Mouse (Mus musculus) thymus, postnatal 0 days (tissue): ENCODE data around the gene Nos1ap. TPM values are rescaled to one million over a fixed set of nuclear protein-coding genes. Genes with fewer than 3 reads are reported as not detected.
A peak's percentile ranks its signal among the peaks of the same experiment; 100 is the strongest.

ENCODE experiments used
- DNase-seq: peaks from one replicate; pipeline ENCODE4 v3.0.0-alpha.2; 2015; ENCODE audit warnings: low spot score
- polyA plus RNA-seq: library from polyadenylated mRNA; unstranded; fragments of >200 nt; fragmentation: Nextera tagmentation; extraction: Ambion mirVana; gene quantifications from 2 replicates; pipeline ENCODE4 v1.2.1, GENCODE M21; 2015

Nos1ap gene
- polyA plus RNA-seq: 0.86 and 1.8 TPM in 2 replicates

GRCm38 (mm10) chr1:170589219-170590040 lies at the start of gene Nos1ap:
TSS of gene Nos1ap (minus strand) at chr1:170589861.
- peak; percentile 36 for DNase-seq

DNA sequence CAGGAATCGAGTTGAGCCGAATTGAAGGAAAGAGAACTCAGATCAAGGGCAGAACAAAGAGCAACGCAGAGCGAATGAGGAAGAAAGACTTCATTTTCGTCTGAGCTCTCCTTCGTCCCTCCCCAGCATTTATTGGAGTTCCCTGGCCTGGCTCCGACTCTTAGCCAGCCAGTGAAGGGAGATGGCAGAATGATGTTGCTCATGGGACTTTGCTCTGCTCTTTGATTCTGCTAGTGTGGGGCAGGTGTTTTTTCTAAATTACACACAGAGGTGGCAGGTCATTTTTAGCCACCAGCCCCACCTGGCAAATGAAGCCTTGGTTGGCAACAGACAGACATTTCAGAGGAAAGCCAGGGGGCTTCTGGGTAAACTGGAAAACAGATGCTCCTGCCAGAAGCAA lies 49.3 kb upstream of the Nos1ap start:
- DNase-seq: no peak

- no peak for DNase-seq
Observed at GRCm38 (mm10) chr1:170632856-170633255, 43.2 kb upstream of the Nos1ap start.

GRCm38 (mm10) chr1:170632385-170632784 lies 42.7 kb upstream of the Nos1ap start:
- peak; percentile 71 for DNase-seq

- DNase-seq: no peak
Observed at GRCm38 (mm10) chr1:170631571-170631970, 41.9 kb upstream of the Nos1ap start.

GRCm38 (mm10) chr1:170630489-170630888 lies 40.8 kb upstream of the Nos1ap start:
- DNase-seq: no peak

DNA sequence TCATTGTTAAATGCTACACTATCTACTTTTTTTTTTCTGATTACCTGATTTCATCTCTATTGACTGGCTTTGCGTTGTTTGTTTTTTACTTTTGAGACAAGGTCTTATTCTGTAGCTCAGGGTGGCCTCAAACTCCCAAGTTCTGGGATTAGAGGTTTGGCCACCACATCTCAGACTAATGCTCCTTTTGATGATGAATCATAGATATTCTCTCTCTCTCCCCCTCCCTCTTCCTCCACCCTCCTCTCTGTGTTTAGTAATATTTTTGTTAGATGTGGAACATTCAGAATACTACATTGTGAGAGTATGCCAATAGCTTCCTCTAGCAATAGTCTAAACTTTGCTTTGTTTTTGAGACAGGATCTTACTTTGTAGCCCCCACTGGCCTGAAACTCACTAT lies 33.8 kb upstream of the Nos1ap start:
- no peak for DNase-seq

DNA sequence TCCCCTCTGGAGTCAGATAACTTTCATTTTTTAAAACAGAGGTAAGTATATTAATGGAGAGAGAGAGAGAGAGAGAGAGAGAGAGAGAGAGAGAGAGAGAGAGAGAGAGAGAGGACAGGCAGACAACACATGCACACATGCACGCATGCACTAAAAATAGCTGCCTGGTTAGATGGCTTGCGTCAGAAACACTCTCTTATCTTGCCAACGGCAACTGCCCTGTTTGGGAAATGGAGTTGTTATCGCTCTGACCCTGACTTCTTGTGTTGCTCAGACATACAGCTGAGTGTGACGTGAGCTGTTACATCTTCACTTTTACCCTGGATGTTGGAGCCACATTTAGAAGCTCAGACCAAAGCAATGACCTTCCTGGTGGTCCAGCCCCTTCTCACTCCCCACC lies 33.3 kb upstream of the Nos1ap start:
- DNase-seq: peak; percentile 9

DNA sequence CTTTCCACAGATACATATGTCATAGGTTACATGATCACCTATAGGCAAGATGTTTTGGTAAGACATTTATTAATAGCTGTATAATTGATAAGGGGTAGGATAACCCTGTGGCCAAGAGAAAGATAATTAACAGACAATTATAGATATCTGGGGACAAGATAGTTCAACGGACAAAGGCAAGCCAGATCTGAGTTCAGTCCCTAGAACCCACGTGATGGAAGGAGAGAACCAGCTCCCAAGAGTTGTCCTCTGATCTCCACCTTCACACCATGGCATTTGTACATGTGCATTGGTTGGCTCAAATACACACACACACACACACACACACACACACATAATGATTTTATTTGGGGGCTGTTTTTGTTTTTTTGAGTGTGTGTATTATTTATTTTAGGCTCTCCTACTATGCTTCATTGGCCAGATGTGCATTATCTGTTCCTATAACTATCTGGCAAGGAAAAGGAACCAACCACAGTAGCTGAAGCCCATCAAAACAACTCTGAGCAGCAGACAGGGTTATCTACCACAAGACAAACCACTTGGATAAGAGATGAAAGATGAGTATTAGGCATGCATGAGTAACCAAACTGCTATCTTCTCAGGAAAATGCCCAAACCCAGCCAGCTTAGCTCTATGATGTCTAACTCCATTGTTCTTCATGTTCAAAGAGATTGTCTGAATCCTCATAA lies 30.2 kb upstream of the Nos1ap start:
- no peak for DNase-seq

GRCm38 (mm10) chr1:170612968-170613872 lies 23.6 kb upstream of the Nos1ap start:
- DNase-seq: peak; percentile 13

GRCm38 (mm10) chr1:170611631-170612030 lies 22.0 kb upstream of the Nos1ap start:
- DNase-seq: no peak

DNA sequence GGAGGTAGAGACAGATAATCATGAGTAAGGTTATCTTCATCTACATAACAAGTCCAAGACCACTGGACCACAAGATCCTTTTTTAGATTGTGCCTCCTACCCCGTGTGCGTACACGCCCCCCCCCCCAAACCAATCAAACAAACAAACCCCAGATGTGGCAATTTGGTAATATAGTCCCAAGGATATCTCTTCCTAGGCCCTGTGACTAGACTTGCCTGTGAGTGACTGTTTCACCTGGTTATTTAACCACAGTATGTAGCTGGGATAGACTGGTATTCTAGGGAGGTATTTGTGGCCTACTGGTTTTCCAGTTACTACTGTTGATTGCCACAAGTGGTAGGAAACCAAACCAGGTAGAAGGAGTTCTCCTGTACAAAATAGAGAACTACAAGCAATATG lies 21.0 kb upstream of the Nos1ap start:
- no peak for DNase-seq

DNA sequence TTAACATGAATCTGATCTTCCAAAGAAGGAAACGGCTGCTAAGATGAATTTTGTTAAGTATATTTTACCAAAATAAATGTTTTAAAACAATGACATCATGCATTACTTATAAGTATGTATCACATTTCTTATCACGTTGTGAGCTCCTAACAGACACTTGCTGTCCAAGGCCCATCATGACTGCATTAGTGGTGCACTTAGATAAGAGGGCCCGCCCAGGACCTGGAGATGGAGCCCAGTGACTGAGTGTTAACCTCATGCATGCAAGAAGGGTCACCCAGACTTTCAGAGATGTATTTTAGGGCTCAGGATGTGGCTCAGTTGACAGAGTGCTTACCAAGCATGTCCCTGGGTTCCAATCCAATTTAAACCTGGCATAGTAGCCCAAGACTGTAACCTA lies 20.6 kb upstream of the Nos1ap start:
- no peak for DNase-seq

DNA sequence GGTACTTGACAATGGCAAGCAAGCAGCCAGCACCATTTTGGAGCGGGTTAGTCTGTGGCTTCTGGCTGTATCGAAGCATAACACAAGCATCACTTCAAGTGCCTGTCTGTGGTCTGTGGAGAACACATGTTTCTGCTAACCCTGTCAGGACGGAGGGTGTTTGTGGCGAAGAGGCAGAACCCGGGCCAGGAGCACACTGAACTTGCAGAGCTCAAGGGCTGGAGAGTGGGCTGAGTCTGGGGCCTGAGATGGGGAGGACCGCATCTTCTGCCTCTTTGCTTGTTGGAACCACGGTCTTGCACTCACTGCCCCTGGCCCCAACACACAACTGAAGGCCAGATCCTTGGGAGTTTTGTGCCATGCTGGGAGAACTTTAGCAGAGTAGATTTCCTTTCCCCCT lies 20.2 kb upstream of the Nos1ap start:
- no peak for DNase-seq

DNA sequence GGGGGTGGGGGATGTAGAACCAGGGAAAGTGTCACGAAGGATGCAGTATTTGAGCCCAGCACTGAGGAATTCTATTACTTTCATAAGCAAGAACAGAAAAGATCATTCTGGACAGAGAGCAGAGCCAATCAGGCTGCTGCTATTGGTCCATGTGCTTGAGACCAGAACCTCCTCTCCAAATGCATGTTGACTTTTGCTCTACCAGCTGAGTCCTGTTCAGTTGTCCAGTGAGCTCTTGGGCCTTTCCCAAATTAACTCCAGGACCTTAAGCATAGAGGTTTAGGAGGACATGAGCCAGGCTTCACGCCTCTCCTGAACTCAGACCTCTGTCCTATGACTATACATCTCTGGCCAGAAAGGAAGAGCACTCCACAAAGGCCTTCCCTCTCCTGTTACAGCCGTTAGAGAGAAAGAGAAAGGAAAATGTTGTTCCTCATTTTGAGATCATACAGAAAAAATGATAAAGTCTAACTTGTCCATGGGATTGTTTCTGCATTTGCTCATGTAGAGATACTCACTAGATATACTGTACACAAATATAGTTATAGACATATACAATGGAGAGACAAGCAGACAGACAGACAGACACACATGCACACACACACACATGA lies 18.9 kb upstream of the Nos1ap start:
- DNase-seq: no peak

- DNase-seq: no peak
Observed at GRCm38 (mm10) chr1:170607231-170607917, 17.7 kb upstream of the Nos1ap start.

GRCm38 (mm10) chr1:170605228-170606001 lies 15.8 kb upstream of the Nos1ap start:
- DNase-seq: no peak

- no peak for DNase-seq
Observed at GRCm38 (mm10) chr1:170594575-170594974, 4.9 kb upstream of the Nos1ap start.

DNA sequence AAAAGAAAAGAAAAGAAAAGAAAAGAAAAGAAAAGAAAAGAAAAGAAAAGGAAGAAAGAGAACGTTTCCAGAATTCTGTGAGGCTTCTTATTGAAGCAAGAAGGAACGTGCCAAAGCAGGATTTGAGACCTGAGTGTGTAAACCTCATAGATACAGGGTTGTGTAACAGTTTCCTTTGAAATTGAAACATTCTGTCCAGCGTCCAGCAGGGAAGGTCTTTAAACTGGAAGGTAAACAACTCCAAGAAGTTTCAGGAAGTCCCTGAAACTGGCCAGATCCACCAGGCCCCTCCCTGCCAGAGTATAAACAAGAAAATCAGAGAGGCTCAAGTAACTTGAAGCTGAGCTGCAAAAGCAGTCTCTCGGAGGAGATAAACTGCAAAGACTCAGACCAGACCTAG lies 870 bp upstream of the Nos1ap start:
- no peak for DNase-seq

DNA sequence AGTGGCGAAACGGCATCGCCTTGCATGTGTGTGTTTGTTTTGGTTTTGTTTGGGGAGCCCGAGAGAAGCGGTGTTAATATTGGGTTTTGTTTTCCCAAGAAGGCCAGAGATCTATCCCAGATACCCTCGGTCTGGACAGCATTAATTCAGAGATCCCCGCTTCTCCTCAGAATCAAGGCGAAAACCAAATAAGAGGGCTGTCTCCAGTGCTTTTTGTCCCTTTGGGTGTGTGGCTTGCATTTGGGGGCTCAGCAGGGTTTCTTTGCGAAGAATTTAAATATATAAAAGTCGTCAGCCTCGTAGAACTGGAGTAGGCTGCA lies 340 bp upstream of the Nos1ap start:
- no peak for DNase-seq
